Mouse (Mus musculus) cerebellum, adult 2 months (tissue): ENCODE measurements around the gene 2810408A11Rik.

Source experiments
- CTCF ChIP-seq: fragments of 200-500 bp; IDR thresholded peaks from 2 replicates; pipeline ENCODE4 v1.5.1; 2011; ENCODE audit warnings: low read depth, mild to moderate bottlenecking, control low read depth, low read length, moderate library complexity, borderline replicate concordance; ENCODE audit not compliant: insufficient read depth
- POLR2A ChIP-seq: fragments of 200-500 bp; IDR thresholded peaks from 2 replicates; pipeline ENCODE4 v1.6.1; 2011; ENCODE audit warnings: low read length, control low read depth, borderline replicate concordance; ENCODE audit not compliant: insufficient read depth

DNA sequence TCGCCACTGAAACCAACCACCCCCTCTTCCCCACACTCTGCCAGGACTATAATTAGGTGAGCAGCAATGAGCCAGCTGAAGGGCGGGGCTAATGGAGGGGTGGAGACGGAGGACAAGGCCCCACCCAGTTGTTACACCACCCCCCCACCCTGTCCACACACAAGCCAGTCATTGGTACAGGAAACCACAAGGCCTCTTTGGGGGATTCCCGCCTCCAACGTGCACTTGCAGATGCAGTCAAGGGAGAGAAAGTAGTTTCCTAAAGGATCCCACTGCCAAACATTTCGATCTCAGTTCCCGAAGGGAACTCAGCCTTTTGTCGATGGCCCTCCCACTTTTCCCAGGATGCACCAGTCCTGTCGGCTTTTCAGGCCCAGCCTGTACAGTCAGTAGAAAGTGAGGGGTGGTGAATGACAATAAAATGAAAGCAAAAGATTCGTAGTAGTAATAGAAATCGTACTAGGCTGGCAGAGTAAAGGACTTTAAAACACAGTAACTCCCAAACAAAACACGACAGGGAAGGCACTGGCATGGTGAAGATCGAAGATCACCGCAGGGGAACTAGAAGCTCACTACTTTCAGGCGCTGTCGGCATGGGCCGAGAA is 19.0 kb upstream of the 2810408A11Rik start:
- TF ChIP-seq POLR2A, result no peak
- no peak for TF ChIP-seq CTCF
